Mouse (Mus musculus) heart, embryonic 11.5 days (tissue): ENCODE data around the gene Ankrd9. TPM values are rescaled to one million over a fixed set of nuclear protein-coding genes. Genes with fewer than 3 reads are reported as not detected.
A peak's percentile ranks its signal among the peaks of the same experiment; 100 is the strongest.

ENCODE experiments used
- ATAC-seq: fragments of 200-750 bp; cut with Nextera tagmentation; replicated peaks from 2 replicates; pipeline ENCODE4 v1.8.0; 2017; ENCODE audit warnings: moderate library complexity; ENCODE audit not compliant: insufficient number of reproducible peaks, low FRiP score, low TSS enrichment
- H3K27ac ChIP-seq: fragments of 300-500 bp; sonication (generic); 2 replicates; pipeline ENCODE4 v1.5.1; 2014; ENCODE audit warnings: mild to moderate bottlenecking, low read depth, low read length
- H3K27me3 ChIP-seq: fragments of 300-500 bp; sonication (generic); 2 replicates; pipeline ENCODE4 v1.6.1; 2014; ENCODE audit warnings: mild to moderate bottlenecking, low read length, mixed read lengths; ENCODE audit not compliant: control insufficient read depth, insufficient read depth
- H3K36me3 ChIP-seq: fragments of 300-500 bp; sonication (generic); 2 replicates; pipeline ENCODE4 v1.6.1; 2014; ENCODE audit warnings: mild to moderate bottlenecking, low read length, moderate library complexity, mixed read lengths; ENCODE audit not compliant: control insufficient read depth, insufficient read depth
- H3K4me1 ChIP-seq: fragments of 300-500 bp; sonication (generic); 2 replicates; pipeline ENCODE4 v1.6.1; 2014; ENCODE audit warnings: low read length; ENCODE audit not compliant: control insufficient read depth, insufficient read depth
- H3K4me2 ChIP-seq: fragments of 300-500 bp; sonication (generic); 2 replicates; pipeline ENCODE4 v1.6.1; 2014; ENCODE audit warnings: mild to moderate bottlenecking, moderate library complexity
- H3K4me3 ChIP-seq: fragments of 300-500 bp; sonication (generic); 2 replicates; pipeline ENCODE4 v1.5.1; 2014; ENCODE audit warnings: low read depth, low read length
- H3K9ac ChIP-seq: fragments of 300-500 bp; sonication (generic); 2 replicates; pipeline ENCODE4 v1.6.1; 2014; ENCODE audit warnings: mild to moderate bottlenecking, low read depth, low read length, moderate library complexity
- H3K9me3 ChIP-seq: fragments of 300-500 bp; sonication (generic); replicated peaks from 2 replicates; pipeline ENCODE4 v1.6.1; 2016; ENCODE audit warnings: low read length; ENCODE audit not compliant: control insufficient read depth
- WGBS: fragments of 180-500 bp; shearing (Covaris S2); extraction: QIAGEN DNeasy Blood & Tissue Kit; methylation state at CpG from one replicate; pipeline ENCODE4 v1.1.7; 2014; ENCODE audit not compliant: insufficient replicate concordance; 5-methylcytosine and 5-hydroxymethylcytosine counted together
- polyA plus RNA-seq: library from polyadenylated mRNA; unstranded; fragments of >200 nt; fragmentation: Nextera tagmentation; extraction: Ambion mirVana; gene quantifications from 2 replicates; pipeline ENCODE4 v1.2.1, GENCODE M21; 2014

Ankrd9 gene
- polyA plus RNA-seq, 1 experiment from 2014 or later = 14.5 TPM

DNA sequence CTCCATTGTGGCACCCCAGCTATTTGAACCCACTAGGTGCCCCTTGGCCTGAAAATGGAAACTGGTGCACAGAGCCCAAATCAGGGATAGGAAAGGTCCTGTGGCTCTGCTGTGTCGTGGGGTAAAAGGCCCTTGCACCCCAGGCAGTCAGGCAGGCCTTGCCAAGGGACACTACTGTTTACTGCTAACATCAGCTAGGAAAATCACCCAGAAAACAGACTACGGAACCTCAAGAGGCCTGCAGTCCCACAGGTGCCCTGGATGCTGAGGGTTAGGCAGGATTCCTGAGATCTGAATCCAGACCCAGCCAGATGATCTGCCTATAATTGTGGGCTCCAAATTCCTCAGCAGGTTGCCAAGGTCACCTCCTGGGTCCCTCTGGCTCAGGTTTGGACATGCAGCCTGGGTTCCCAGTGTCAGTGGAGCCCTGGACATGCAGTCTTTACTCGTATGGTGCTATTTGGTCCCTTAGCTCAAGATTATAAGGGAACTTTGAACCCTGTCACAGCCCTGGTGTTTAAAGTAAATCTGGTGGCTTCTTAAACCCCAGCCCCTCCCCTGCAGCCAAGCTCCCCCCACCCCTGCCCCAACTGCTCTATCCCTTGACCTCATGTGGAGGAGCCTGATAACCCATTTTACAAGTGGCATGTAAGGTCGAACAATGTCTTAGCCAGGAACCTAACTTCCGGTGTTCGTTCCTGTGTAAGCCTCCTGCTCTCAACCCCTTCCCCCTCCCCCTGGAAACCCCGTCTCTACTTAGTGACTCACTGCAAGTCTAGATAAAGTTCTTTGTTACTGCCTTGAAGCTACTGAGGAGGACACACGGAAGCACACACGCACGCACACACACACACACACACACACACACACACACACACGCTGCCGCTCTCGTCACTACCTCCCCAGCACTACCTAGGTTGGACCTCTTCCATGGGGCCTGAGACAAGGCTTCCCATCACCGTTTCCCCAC lies 28.6 kb upstream of the Ankrd9 start:
- peak overlapping the region; percentile 50 for H3K9ac ChIP-seq
- no peaks in the 10 kb centered on the region for H3K36me3 ChIP-seq
- H3K4me3 ChIP-seq = no peak overlapping the region
- H3K4me1 ChIP-seq = peaks cover 40% of the 10 kb centered on the region
- WGBS = 39% methylated on average over 14 of the region's 14 CpGs
- peak; percentile 47; the same call in 1 of the 2 replicates for ATAC-seq
- H3K27me3 ChIP-seq = no peaks in the 10 kb centered on the region; the same call in 1 of the 2 replicates
- H3K27ac ChIP-seq = peak overlapping the region; percentile 60
- H3K9me3 ChIP-seq = no peaks in the 10 kb centered on the region
- H3K4me2 ChIP-seq = no peak overlapping the region

DNA sequence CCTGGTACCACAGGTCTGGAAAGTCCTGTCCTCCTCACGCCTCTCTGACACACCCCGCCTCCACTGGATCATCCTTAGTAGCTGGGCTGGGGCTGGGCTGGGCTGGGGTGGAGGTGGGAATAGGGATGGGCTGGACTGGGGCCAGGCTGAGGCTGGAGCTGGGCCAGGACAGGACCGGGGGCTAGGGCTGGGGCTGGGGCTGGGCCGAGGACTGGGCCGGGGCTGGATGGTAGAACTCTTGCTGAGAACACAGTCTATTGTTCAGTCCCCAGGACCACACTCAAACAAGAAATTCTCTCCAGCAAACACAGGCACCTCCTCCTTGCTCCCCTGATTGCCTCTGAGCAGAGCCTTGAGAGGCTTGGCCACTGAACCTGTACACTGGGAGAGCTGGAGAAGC lies 27.5 kb upstream of the Ankrd9 start:
- Histone ChIP-seq H3K4me2 (no peak overlapping the region), H3K27me3 (no peaks in the 10 kb centered on the region; the same call in 1 of the 2 replicates), H3K9me3 (no peaks in the 10 kb centered on the region), H3K27ac (no peak overlapping the region; the same call in 1 of the 2 replicates), H3K4me1 (peaks cover 40% of the 10 kb centered on the region), H3K36me3 (no peaks in the 10 kb centered on the region), H3K9ac (peak overlapping the region; percentile 7; the same call in 1 of the 2 replicates), H3K4me3 (no peak overlapping the region)
- ATAC-seq = no peak
- WGBS = 61% methylated on average over 5 of the region's 5 CpGs

DNA sequence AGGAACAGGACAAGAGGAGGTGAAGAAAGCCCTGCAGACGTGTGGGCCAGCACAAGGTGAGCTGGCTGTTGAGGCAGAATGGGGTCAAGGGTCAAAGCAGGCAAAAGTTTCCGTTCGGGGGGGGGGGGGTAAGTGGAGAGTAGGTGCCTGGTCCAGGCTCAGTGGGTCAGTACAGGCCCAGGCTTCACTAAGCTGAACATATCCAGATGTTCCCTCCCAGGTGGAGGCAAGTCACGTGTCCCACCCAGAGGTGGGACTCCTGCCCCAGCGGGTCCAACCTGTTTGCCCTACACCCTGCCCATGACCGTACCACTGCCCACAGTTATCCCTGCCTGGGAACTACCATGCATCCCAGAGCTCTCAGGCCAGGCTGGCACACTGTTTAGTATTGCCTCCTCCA lies 27.0 kb upstream of the Ankrd9 start:
- no peak; the same call in 1 of the 2 replicates for ATAC-seq
- Histone ChIP-seq H3K27ac (no peak overlapping the region), H3K4me3 (no peak overlapping the region), H3K27me3 (no peaks in the 10 kb centered on the region; the same call in 1 of the 2 replicates), H3K4me1 (peaks cover 40% of the 10 kb centered on the region), H3K9me3 (no peaks in the 10 kb centered on the region), H3K36me3 (no peaks in the 10 kb centered on the region), H3K9ac (no peak overlapping the region), H3K4me2 (no peak overlapping the region)
- 64% methylated on average over 6 of the region's 6 CpGs for WGBS

DNA sequence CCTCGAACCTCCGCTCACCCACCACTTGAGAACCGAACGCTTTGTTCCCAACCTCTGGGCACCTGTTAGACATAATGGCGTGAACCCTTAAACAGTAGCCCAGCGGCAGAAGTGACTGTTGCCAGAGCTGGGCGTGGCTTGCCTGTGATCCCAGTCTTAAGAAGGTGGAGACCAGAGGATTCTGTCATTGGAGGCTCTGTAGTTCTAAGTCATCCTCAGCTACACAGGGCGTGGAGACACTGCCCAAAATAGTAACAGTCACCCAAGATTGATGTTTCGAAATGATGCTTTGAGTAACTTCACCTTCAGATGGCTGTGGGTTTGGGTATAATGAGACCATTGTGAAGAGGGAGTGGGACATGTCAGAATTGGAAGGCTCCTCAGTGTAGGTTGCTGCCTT lies 25.3 kb upstream of the Ankrd9 start:
- Histone ChIP-seq H3K4me3 (no peak overlapping the region), H3K36me3 (no peaks in the 10 kb centered on the region), H3K4me2 (no peak overlapping the region), H3K9me3 (no peaks in the 10 kb centered on the region), H3K27ac (no peak overlapping the region), H3K27me3 (no peaks in the 10 kb centered on the region; the same call in 1 of the 2 replicates), H3K4me1 (peaks cover 30% of the 10 kb centered on the region), H3K9ac (no peak overlapping the region)
- no peak for ATAC-seq
- WGBS = 77% methylated on average over 9 of the region's 9 CpGs

DNA sequence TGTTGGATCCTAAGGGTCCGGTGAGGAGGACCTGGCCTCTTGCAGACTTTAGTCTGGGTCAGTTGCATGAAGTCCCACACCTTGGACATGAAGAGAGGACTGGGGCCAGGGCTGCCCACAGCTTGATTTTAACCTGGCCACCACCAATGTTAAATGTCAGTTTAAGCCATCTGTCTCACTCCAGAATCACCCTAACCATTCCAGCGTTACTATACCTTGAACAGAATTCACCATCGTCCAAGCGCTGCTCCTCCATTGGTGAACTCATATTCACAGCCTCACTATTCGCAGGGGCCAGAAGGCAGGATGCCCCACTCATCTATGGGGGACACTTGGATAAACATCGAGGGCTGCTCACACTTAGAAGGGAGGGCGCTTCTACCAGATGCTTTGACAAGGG lies 22.1 kb upstream of the Ankrd9 start:
- Histone ChIP-seq H3K9me3 (no peaks in the 10 kb centered on the region), H3K27ac (no peak overlapping the region), H3K9ac (no peak overlapping the region), H3K36me3 (no peaks in the 10 kb centered on the region), H3K4me1 (peaks cover 1% of the 10 kb centered on the region; the same call in 1 of the 2 replicates), H3K4me3 (no peak overlapping the region), H3K27me3 (no peaks in the 10 kb centered on the region; the same call in 1 of the 2 replicates), H3K4me2 (no peak overlapping the region)
- ATAC-seq = no peak
- WGBS = 89% methylated on average over 7 of the region's 7 CpGs

DNA sequence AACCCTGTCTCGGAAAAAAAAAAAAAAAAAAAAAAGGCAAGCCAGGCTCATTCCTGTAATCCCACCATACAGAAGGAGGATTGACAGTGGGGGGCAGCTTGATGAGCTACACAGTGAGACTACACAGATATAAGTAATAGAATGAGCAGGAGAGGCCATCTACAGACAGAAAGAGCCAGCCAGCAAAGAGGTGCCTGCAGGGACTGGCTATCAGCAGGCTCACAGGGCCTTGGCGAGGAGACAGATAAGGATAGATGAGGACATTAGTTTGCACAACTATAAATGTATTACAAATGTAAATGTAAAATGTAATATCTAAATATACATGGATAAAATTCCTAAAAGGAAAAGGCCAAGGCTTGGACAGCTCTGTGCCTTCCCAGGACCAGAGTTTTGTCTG lies 21.0 kb upstream of the Ankrd9 start:
- Histone ChIP-seq H3K4me1 (no peaks in the 10 kb centered on the region), H3K36me3 (no peaks in the 10 kb centered on the region), H3K4me2 (no peak overlapping the region), H3K27me3 (no peaks in the 10 kb centered on the region; the same call in 1 of the 2 replicates), H3K27ac (no peak overlapping the region), H3K4me3 (no peak overlapping the region), H3K9ac (no peak overlapping the region), H3K9me3 (no peaks in the 10 kb centered on the region)
- WGBS = 49% methylated on average over 2 of the region's 2 CpGs
- no peak for ATAC-seq

DNA sequence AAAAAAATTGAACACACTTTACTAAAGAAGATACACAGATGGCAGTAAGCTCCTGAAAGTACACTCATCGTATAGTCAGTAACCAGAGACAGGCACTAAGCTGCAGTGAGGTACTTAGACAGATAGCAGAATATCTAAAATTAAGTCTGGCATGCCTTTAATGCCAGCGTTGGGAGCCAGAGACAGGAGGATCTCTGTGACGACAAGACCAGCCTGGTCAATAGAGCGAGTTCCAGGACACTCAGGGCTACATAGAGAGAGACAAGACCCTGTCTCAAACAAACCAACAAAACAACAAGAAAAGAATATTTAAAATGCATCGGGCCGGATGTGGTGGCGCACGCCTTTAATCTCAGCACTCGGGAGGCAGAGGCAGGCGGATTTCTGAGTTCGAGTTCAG lies 19.3 kb upstream of the Ankrd9 start:
- no peak overlapping the region for H3K27ac ChIP-seq
- H3K4me1 ChIP-seq = no peaks in the 10 kb centered on the region
- no peak overlapping the region for H3K4me3 ChIP-seq
- H3K4me2 ChIP-seq = no peak overlapping the region
- ATAC-seq = no peak
- no peaks in the 10 kb centered on the region for H3K9me3 ChIP-seq
- WGBS = 92% methylated on average over 11 of the region's 11 CpGs
- no peak overlapping the region for H3K9ac ChIP-seq
- no peaks in the 10 kb centered on the region for H3K36me3 ChIP-seq
- no peaks in the 10 kb centered on the region for H3K27me3 ChIP-seq

DNA sequence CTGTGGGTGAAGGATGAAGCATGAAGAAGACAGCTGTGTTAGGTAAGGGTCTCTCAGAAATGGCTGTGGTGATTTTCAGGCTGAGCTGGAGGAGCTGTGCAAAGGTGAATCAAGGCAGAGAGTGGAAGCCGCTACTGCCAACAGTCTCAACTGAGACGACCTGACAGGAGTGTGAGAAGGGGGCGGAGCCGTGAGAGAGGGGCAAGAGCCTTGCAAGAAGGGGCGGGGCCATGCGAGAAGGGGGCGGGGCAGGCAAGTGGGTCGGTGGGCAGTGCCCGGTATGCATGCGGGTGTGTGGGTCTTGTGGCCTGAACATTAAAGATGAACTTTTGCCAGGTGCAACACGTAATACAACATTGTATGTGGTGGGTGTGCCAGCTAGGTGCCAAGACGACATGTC lies 15.8 kb upstream of the Ankrd9 start:
- Histone ChIP-seq H3K4me3 (no peak overlapping the region), H3K9ac (no peak overlapping the region), H3K36me3 (no peaks in the 10 kb centered on the region), H3K27ac (no peak overlapping the region), H3K27me3 (no peaks in the 10 kb centered on the region), H3K9me3 (no peaks in the 10 kb centered on the region), H3K4me1 (no peaks in the 10 kb centered on the region), H3K4me2 (no peak overlapping the region)
- WGBS = 26% methylated on average over 12 of the region's 12 CpGs
- no peak for ATAC-seq
